Mouse (Mus musculus): ENCODE results near the gene 4930469K13Rik. TPM values are rescaled to one million over a fixed set of nuclear protein-coding genes. Genes with fewer than 3 reads are reported as not detected.

The 4930469K13Rik gene
- polyA plus RNA-seq, 1 experiment = not detected

- no peaks in the 10 kb centered on the region for H3K36me3 ChIP-seq (replicated peaks; ENCODE audit: low read length)
These were observed 123.2 kb downstream of the 4930469K13Rik start for GRCm38 (mm10) chr11:33975121-33975520.

GRCm38 (mm10) chr11:33974341-33975040 is 123.9 kb downstream of the 4930469K13Rik start:
- H3K36me3 ChIP-seq (replicated peaks; ENCODE audit: low read length) = no peaks in the 10 kb centered on the region
- no peak for TF ChIP-seq FLI1 (IDR thresholded peaks at IDR 0.05; ENCODE audit: low read length)
- peaks cover 30% of the 10 kb centered on the region for H3K27me3 ChIP-seq (replicated peaks)
- H3K9me3 ChIP-seq = no peaks in the 10 kb centered on the region
- no peaks in the 10 kb centered on the region for H3K4me1 ChIP-seq
- H3K4me3 ChIP-seq (replicated peaks) = no peak overlapping the region

More at GRCm38 (mm10) chr11:33975121-33975520, 123.2 kb downstream of the 4930469K13Rik start:
- no peak overlapping the region for H3K4me3 ChIP-seq (replicated peaks)
- H3K9me3 ChIP-seq = no peaks in the 10 kb centered on the region
- peaks cover 1% of the 10 kb centered on the region for H3K4me1 ChIP-seq
- TF ChIP-seq GATA1 (IDR thresholded peaks at IDR 0.05; ENCODE audit: borderline replicate concordance, low read length) = no peak
- TF ChIP-seq FLI1 (IDR thresholded peaks at IDR 0.05; ENCODE audit: low read length) = no peak
- peaks cover 24% of the 10 kb centered on the region for H3K27me3 ChIP-seq (replicated peaks)

- TF ChIP-seq FLI1 (IDR thresholded peaks at IDR 0.05; ENCODE audit: low read length) (no peak), GATA1 (IDR thresholded peaks at IDR 0.05; ENCODE audit: borderline replicate concordance, low read length) (no peak)
- peaks cover 46% of the 10 kb centered on the region for H3K27me3 ChIP-seq (replicated peaks)
These were observed 126.2 kb downstream of the 4930469K13Rik start for GRCm38 (mm10) chr11:33972114-33972513.

GRCm38 (mm10) chr11:33969199-33969598 is 129.2 kb downstream of the 4930469K13Rik start:
- H3K27me3 ChIP-seq (replicated peaks) = peaks cover 51% of the 10 kb centered on the region
- H3K36me3 ChIP-seq (replicated peaks; ENCODE audit: low read length) = no peaks in the 10 kb centered on the region
- TF ChIP-seq GATA1 (IDR thresholded peaks at IDR 0.05; ENCODE audit: borderline replicate concordance, low read length) (no peak), FLI1 (IDR thresholded peaks at IDR 0.05; ENCODE audit: low read length) (no peak)

More at GRCm38 (mm10) chr11:33972114-33972513, 126.2 kb downstream of the 4930469K13Rik start:
- Histone ChIP-seq H3K36me3 (replicated peaks; ENCODE audit: low read length) (no peaks in the 10 kb centered on the region), H3K4me1 (peaks cover 12% of the 10 kb centered on the region), H3K4me3 (replicated peaks) (no peak overlapping the region), H3K9me3 (no peaks in the 10 kb centered on the region)

GRCm38 (mm10) chr11:33967708-33968107 is 130.6 kb downstream of the 4930469K13Rik start:
- Histone ChIP-seq H3K27me3 (replicated peaks) (peaks cover 54% of the 10 kb centered on the region), H3K4me3 (replicated peaks) (no peak overlapping the region), H3K36me3 (replicated peaks; ENCODE audit: low read length) (no peaks in the 10 kb centered on the region), H3K4me1 (peaks cover 40% of the 10 kb centered on the region), H3K9me3 (no peaks in the 10 kb centered on the region)
- TF ChIP-seq GATA1 (IDR thresholded peaks at IDR 0.05; ENCODE audit: borderline replicate concordance, low read length) (no peak), FLI1 (IDR thresholded peaks at IDR 0.05; ENCODE audit: low read length) (no peak)

More at GRCm38 (mm10) chr11:33969199-33969598, 129.2 kb downstream of the 4930469K13Rik start:
- Histone ChIP-seq H3K4me1 (peaks cover 28% of the 10 kb centered on the region), H3K4me3 (replicated peaks) (no peak overlapping the region), H3K9me3 (no peaks in the 10 kb centered on the region)

- Histone ChIP-seq H3K4me1 (peaks cover 44% of the 10 kb centered on the region), H3K4me3 (replicated peaks) (no peak overlapping the region), H3K9me3 (no peaks in the 10 kb centered on the region), H3K36me3 (replicated peaks; ENCODE audit: low read length) (no peaks in the 10 kb centered on the region), H3K27me3 (replicated peaks) (peaks cover 62% of the 10 kb centered on the region)
- TF ChIP-seq GATA1 (IDR thresholded peaks at IDR 0.05; ENCODE audit: borderline replicate concordance, low read length) (no peak), FLI1 (IDR thresholded peaks at IDR 0.05; ENCODE audit: low read length) (no peak)
These were observed 133.0 kb downstream of the 4930469K13Rik start for GRCm38 (mm10) chr11:33965380-33965779.

GRCm38 (mm10) chr11:33962688-33963407 is 135.5 kb downstream of the 4930469K13Rik start, which contains the start of gene Kcnmb1:
Gene Kcnmb1 (plus strand): TSS chr11:33963013.
- no peak for TF ChIP-seq GATA1 (IDR thresholded peaks at IDR 0.05; ENCODE audit: borderline replicate concordance, low read length)
- no peak for TF ChIP-seq FLI1 (IDR thresholded peaks at IDR 0.05; ENCODE audit: low read length)
- Histone ChIP-seq H3K4me3 (replicated peaks) (no peak within 1 kb of the TSS), H3K4me1 (peaks cover 40% of the 10 kb centered on the region), H3K36me3 (replicated peaks; ENCODE audit: low read length) (no peaks in the 10 kb centered on the region), H3K9me3 (0 out of 2 replicates have a peak, but pooled peaks cover 6% of the 10 kb centered on the region), H3K27me3 (replicated peaks) (peaks cover 45% of the 10 kb centered on the region)

- Histone ChIP-seq H3K4me1 (peaks cover 34% of the 10 kb centered on the region), H3K9me3 (0 out of 2 replicates have a peak, but pooled peaks cover 6% of the 10 kb centered on the region), H3K27me3 (replicated peaks) (peaks cover 45% of the 10 kb centered on the region), H3K4me3 (replicated peaks) (no peak overlapping the region), H3K36me3 (replicated peaks; ENCODE audit: low read length) (no peaks in the 10 kb centered on the region)
- TF ChIP-seq FLI1 (IDR thresholded peaks at IDR 0.05; ENCODE audit: low read length) (no peak), GATA1 (IDR thresholded peaks at IDR 0.05; ENCODE audit: borderline replicate concordance, low read length) (no peak)
These were observed 136.2 kb downstream of the 4930469K13Rik start for GRCm38 (mm10) chr11:33962178-33962577.

GRCm38 (mm10) chr11:33958713-33959112 is 139.6 kb downstream of the 4930469K13Rik start:
- no peaks in the 10 kb centered on the region for H3K36me3 ChIP-seq (replicated peaks; ENCODE audit: low read length)
- peaks cover 50% of the 10 kb centered on the region for H3K27me3 ChIP-seq (replicated peaks)
- TF ChIP-seq FLI1 (IDR thresholded peaks at IDR 0.05; ENCODE audit: low read length) = no peak
- no peak for TF ChIP-seq GATA1 (IDR thresholded peaks at IDR 0.05; ENCODE audit: borderline replicate concordance, low read length)
- H3K9me3 ChIP-seq = 0 out of 2 replicates have a peak, but pooled peaks cover 6% of the 10 kb centered on the region
- no peak overlapping the region for H3K4me3 ChIP-seq (replicated peaks)
- peaks cover 16% of the 10 kb centered on the region for H3K4me1 ChIP-seq

- no peak for TF ChIP-seq GATA1 (IDR thresholded peaks at IDR 0.05; ENCODE audit: borderline replicate concordance, low read length)
- TF ChIP-seq FLI1 (IDR thresholded peaks at IDR 0.05; ENCODE audit: low read length) = no peak
- peaks cover 49% of the 10 kb centered on the region for H3K27me3 ChIP-seq (replicated peaks)
- H3K36me3 ChIP-seq (replicated peaks; ENCODE audit: low read length) = no peaks in the 10 kb centered on the region
- peaks cover 7% of the 10 kb centered on the region for H3K4me1 ChIP-seq
- H3K9me3 ChIP-seq = 0 out of 2 replicates have a peak, but pooled peaks cover 6% of the 10 kb centered on the region
- H3K4me3 ChIP-seq (replicated peaks) = no peak overlapping the region
These were observed 140.8 kb downstream of the 4930469K13Rik start for GRCm38 (mm10) chr11:33957595-33957994.
